Comparison of ENCODE assay signal across 16 mouse cellular contexts in the genomic region with DNA sequence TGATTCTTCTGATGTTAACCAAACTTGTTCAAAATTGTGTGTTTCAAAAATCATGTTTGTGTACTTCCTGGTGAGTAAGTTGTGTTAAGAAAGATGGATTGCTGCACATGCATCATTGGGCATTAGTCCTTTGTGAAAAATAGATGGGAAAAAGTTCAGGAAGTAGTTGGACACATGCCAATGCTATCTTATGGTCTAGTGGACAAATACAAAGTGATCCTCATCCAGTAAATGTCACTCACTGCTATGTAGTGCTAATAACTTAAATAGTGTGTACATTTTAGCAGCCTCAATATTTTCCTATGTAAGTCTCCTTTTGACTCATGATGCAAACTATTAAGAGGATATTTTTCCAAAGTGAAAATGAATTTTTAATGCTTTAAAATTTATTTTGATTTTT. TPM values are rescaled to one million over a fixed set of nuclear protein-coding genes. Genes with fewer than 3 reads are reported as not detected.
"Had no signal": no experiment of that assay in that cellular context is flagged by ENCODE, and none has a peak within 500 bp of the region (broad histone marks: within the 10 kb centered on the region; RNA-seq: fewer than 3 reads in every experiment).

No protein-coding gene starts in this region.

- H3K4me2 ChIP-seq: limb, embryonic 12.5 days; liver, embryonic 13.5 days had no signal

- H3K9ac ChIP-seq: limb, embryonic 12.5 days; liver, embryonic 13.5 days; liver, postnatal 0 days had no signal

- H3K4me1 ChIP-seq: limb, embryonic 12.5 days; liver, embryonic 13.5 days; midbrain, embryonic 10.5 days had no signal

- H3K27me3 ChIP-seq: limb, embryonic 12.5 days; liver, embryonic 13.5 days had no signal

- ATAC-seq: liver, postnatal 0 days had no signal

- H3K36me3 ChIP-seq: limb, embryonic 12.5 days; liver, embryonic 13.5 days; midbrain, embryonic 10.5 days had no signal

- H3K27ac ChIP-seq: limb, embryonic 12.5 days; liver, embryonic 13.5 days; midbrain, embryonic 10.5 days had no signal

- H3K4me3 ChIP-seq: limb, embryonic 12.5 days; liver, embryonic 13.5 days; midbrain, embryonic 10.5 days had no signal

- DNase-seq: kidney, adult 8-10 months; kidney, postnatal 25 days; layer of hippocampus, adult 9-11 months; layer of hippocampus, postnatal 36 days; liver; liver, embryonic 13.5 days; liver, postnatal 0 days; midbrain, embryonic 14.5 days; right cerebral cortex, postnatal 4 days; spleen, adult 18-20 months; thymus, adult 18-20 months; thymus, postnatal 14 days had no signal

- H3K9me3 ChIP-seq: limb, embryonic 12.5 days; liver, embryonic 13.5 days; midbrain, embryonic 10.5 days had no signal

RNA-seq across cellular contexts. Expression of gene Trdn, which starts 27.6 kb away (rescaled TPM):
- total RNA-seq: layer of hippocampus, postnatal 36 days; megakaryocyte progenitor cell, adult 5-6 weeks had no signal
- polyA plus RNA-seq: midbrain, embryonic 10.5 days; midbrain, embryonic 14.5 days; stomach, embryonic 14.5 days had no signal
